In genomic region chr10:83785003-83785402, GRCm38 (mm10) we compare ENCODE assay signal across 8 mouse cellular contexts.
A peak's percentile ranks its signal among the peaks of the same experiment; 100 is the strongest.
DNase-seq lines count a peak whose midpoint lies in the region; ATAC-seq and TF ChIP-seq lines count a peak whose summit lies in the region.

No protein-coding gene starts in this region.

- no peak overlapping the region for H3K4me2 ChIP-seq in hindbrain, embryonic 12.5 days (replicated peaks)
- H3K4me2 ChIP-seq in midbrain, postnatal 0 days (ENCODE audit: low read depth, low read length, poor library complexity, severe bottlenecking): no peak overlapping the region

- ATAC-seq in hindbrain, embryonic 12.5 days (ENCODE audit: low FRiP score): no peak
- no peak for ATAC-seq in midbrain, postnatal 0 days (ENCODE audit: low FRiP score)

- 30% methylated on average over 5 of the region's 5 CpGs for WGBS in hindbrain, embryonic 12.5 days
- 32% methylated on average over 5 of the region's 5 CpGs for WGBS in midbrain, postnatal 0 days

- peak; percentile 81 for TF ChIP-seq CTCF in midbrain, postnatal 0 days (IDR thresholded peaks at IDR 0.05)

- H3K36me3 ChIP-seq in hindbrain, embryonic 12.5 days: no peaks in the 10 kb centered on the region
- no peaks in the 10 kb centered on the region for H3K36me3 ChIP-seq in midbrain, postnatal 0 days (ENCODE audit: insufficient read depth, low read length)

- DNase-seq in adrenal gland, postnatal 14 days: peak; percentile 44
- DNase-seq in adrenal gland, adult 2 months: no peak
- peak; percentile 17 to 36 for DNase-seq in left cerebral cortex, adult 18-20 months (ENCODE audit: low spot score in 2 of 2)
- no peak for DNase-seq in left cerebral cortex, adult 11 months (ENCODE audit: low spot score)
- peak; percentile 4 for DNase-seq in T-cell, adult 2 months (ENCODE audit: low spot score)
- no peak for DNase-seq in midbrain, postnatal 0 days (ENCODE audit: low spot score)
- DNase-seq in urinary bladder, adult 2 months (ENCODE audit: low spot score): no peak

- no peak overlapping the region for H3K9ac ChIP-seq in hindbrain, embryonic 12.5 days
- H3K9ac ChIP-seq in midbrain, postnatal 0 days (replicated peaks; ENCODE audit: low read length, poor library complexity, severe bottlenecking): no peak overlapping the region

- H3K9me3 ChIP-seq in hindbrain, embryonic 12.5 days (replicated peaks): no peaks in the 10 kb centered on the region
- no peaks in the 10 kb centered on the region for H3K9me3 ChIP-seq in midbrain, postnatal 0 days (ENCODE audit: low read length)

- H3K4me1 ChIP-seq in hindbrain, embryonic 12.5 days: 0 out of 2 replicates have a peak, but pooled peaks cover 2% of the 10 kb centered on the region
- no peaks in the 10 kb centered on the region for H3K4me1 ChIP-seq in midbrain, postnatal 0 days (ENCODE audit: insufficient read depth, low read length)

- H3K4me3 ChIP-seq in hindbrain, embryonic 12.5 days: no peak overlapping the region
- H3K4me3 ChIP-seq in midbrain, postnatal 0 days (ENCODE audit: low read depth, low read length): no peak overlapping the region

- H3K27ac ChIP-seq in hindbrain, embryonic 12.5 days: peak overlapping the region; percentile 60; the same call in 1 of the 2 replicates
- H3K27ac ChIP-seq in midbrain, postnatal 0 days (ENCODE audit: low read depth, low read length): no peak overlapping the region

- H3K27me3 ChIP-seq in hindbrain, embryonic 12.5 days: no peaks in the 10 kb centered on the region
- H3K27me3 ChIP-seq in midbrain, postnatal 0 days (ENCODE audit: insufficient read depth, low read length): no peaks in the 10 kb centered on the region

Comparison
In these comparisons a context has a peak if more than half of its experiments do, and no peak if none do; other contexts are left out.
1. DNase-seq: peak in adrenal gland, postnatal 14 days (single experiment), left cerebral cortex, adult 18-20 months (2 of 2) and T-cell, adult 2 months (single experiment); none in adrenal gland, adult 2 months (single experiment), left cerebral cortex, adult 11 months (single experiment), midbrain, postnatal 0 days (single experiment) and urinary bladder, adult 2 months (single experiment).